Mouse (Mus musculus) heart, adult 10 weeks (tissue): Measurements from ENCODE around the gene Lhfp. TPM values are rescaled to one million over a fixed set of nuclear protein-coding genes. Genes with fewer than 3 reads are reported as not detected.

Experiments
- polyA plus RNA-seq: library from polyadenylated mRNA; stranded (reverse); fragments of 350-450 nt; fragmentation: Illumina TruSeq; extraction: RNeasy Lipid Tissue Mini Kit (QIAGEN cat#74804); gene quantifications from one replicate; pipeline ENCODE4 v1.2.3, GENCODE M21; 2014; ENCODE audit warnings: low read depth, low replicate concordance

Lhfp gene
- polyA plus RNA-seq = 69.3 TPM

DNA sequence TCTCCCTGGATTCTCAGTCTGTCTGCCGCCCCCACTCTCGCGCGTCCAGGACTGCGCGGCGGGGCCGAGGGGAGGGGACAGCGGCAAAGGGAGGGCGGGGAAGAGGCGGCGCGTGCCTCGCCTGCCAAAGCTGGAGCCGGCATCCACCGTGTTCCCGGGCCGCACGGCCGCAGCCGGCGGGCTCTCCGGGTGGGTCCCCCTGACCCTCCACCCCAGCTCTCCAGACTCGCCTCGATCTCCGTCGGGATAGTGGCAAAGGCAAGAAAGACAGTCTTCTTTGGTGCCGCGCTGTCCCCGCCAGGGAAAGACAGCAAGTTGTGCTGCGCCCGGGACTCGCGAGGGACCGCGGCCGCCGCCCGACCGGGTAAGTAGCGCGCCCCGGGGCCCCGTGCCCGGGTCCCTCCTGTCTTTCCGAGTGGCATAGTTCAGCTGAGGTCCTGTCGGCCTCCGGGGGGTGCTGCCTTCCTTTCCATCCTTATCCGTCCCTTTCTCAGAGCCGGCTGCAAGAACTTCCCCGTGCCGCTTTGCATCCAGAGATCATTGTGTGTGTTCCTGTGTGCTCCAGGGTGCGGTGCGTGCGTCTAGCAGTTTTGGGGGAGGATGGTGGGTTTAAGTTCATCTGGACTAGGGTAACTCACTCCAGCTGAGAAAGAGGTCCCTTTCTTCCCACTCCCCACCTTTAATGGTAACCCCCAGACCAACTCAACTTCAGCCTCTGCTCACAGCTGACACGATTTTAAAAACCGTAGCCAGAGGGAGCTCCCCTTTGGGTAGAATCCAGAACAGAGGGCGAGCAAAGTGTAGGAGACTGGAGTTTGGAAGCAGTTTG lies at the start of gene Lhfp:
Gene Lhfp (plus strand): TSS at position 118 of the 829 bp plus-strand sequence.

DNA sequence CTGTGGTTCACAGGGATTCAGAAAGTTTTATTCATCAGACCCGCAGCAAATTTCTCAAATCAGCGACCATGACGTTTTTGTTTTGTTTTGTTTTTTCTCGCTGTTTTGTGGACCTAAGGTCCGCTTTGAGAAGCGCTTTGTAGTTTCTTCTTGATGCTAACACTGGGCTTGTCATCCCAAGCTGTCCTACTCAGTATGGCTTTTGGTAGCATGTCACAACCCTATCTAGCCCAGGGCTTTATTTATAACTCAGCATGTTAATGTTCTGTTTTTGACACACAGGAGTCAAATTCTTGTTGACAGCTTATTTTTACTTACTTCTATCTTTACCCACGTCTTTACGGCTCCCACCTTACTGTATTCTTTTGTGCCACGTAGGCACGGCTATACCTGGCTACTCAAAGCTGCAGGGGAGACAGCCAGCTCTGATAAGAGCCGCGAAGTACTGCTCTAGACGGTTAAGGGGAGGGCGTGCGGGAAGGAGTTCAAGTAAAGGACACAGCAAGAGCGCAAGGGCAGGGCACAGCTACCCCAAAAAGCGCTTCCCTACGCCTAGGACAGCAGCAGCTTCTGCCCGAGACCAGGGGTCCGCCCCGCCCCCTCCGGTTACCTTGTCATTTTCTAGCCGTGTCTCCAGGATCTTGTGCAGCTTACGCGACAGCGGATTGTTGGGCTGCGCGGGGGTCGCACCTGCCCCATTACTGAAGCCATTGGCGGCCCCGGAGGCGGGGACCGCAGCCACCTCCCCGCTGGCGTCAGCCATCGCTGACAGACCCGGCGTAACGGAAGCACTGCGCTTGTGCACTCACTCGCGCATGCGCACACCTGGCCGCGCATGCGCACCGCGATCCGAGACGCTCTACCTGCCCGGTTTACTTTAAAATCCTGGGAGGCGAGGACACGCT lies 24.6 kb upstream of the Lhfp start, which contains the start of gene Cog6:
Gene Cog6 (minus strand): TSS at position 802 of the 905 bp plus-strand sequence.

Other genes starting within 250 kb of the Lhfp start
- gene Cog6, start 24.3 kb upstream of the Lhfp start, polyA plus RNA-seq = 60.5 TPM